Mouse (Mus musculus) hindbrain, embryonic 15.5 days (tissue): ENCODE data around the gene Rpap3. TPM values are rescaled to one million over a fixed set of nuclear protein-coding genes. Genes with fewer than 3 reads are reported as not detected.
"Not testable (repeated sequence)": the region's sequence is repeated elsewhere in the genome, so short reads cannot be mapped to it uniquely, and the experiment has no call there.

ENCODE experiments used
- ATAC-seq: fragments of 200-750 bp; cut with Nextera tagmentation; 2 replicates; pipeline ENCODE4 v1.8.0; 2017; ENCODE audit warnings: low read depth, moderate number of reproducible peaks, moderate TSS enrichment; ENCODE audit not compliant: low FRiP score
- H3K27ac ChIP-seq: fragments of 300-500 bp; sonication (generic); replicated peaks from 2 replicates; pipeline ENCODE4 v1.5.1; 2015; ENCODE audit warnings: mild to moderate bottlenecking, inconsistent platforms
- H3K27me3 ChIP-seq: fragments of 300-500 bp; sonication (generic); 2 replicates; pipeline ENCODE4 v1.6.1; 2015; ENCODE audit warnings: control low read depth, inconsistent platforms
- H3K36me3 ChIP-seq: fragments of 300-500 bp; sonication (generic); 2 replicates; pipeline ENCODE4 v1.6.1; 2015; ENCODE audit warnings: control low read depth, inconsistent platforms
- H3K4me1 ChIP-seq: fragments of 300-500 bp; sonication (generic); replicated peaks from 2 replicates; pipeline ENCODE4 v1.6.1; 2015; ENCODE audit warnings: control low read depth, inconsistent platforms
- H3K4me2 ChIP-seq: fragments of 300-500 bp; sonication (generic); 2 replicates; pipeline ENCODE4 v1.6.1; 2015; ENCODE audit warnings: moderate library complexity, mild to moderate bottlenecking, inconsistent platforms
- H3K4me3 ChIP-seq: fragments of 300-500 bp; sonication (generic); 2 replicates; pipeline ENCODE4 v1.5.1; 2015; ENCODE audit warnings: mild to moderate bottlenecking, inconsistent platforms
- H3K9ac ChIP-seq: fragments of 300-500 bp; sonication (generic); 2 replicates; pipeline ENCODE4 v1.6.1; 2015; ENCODE audit warnings: inconsistent platforms
- H3K9me3 ChIP-seq: fragments of 300-500 bp; sonication (generic); 2 replicates; pipeline ENCODE4 v1.6.1; 2016; ENCODE audit warnings: control low read depth, inconsistent platforms
- WGBS: fragments of 180-500 bp; shearing (Covaris S2); methylation state at CpG from one replicate; pipeline ENCODE4 v1.1.7; 2015; 5-methylcytosine and 5-hydroxymethylcytosine counted together
- polyA plus RNA-seq: library from polyadenylated mRNA; unstranded; fragments of >200 nt; fragmentation: Nextera tagmentation; extraction: Ambion mirVana; gene quantifications from 2 replicates; pipeline ENCODE4 v1.2.1, GENCODE M21; 2015

Rpap3 gene
- polyA plus RNA-seq, 1 experiment from 2014 or later: 34.7 TPM

GRCm38 (mm10) chr15:97677341-97677740 is 28.3 kb downstream of the Rpap3 start:
- no peak overlapping the region for H3K4me3 ChIP-seq
- H3K4me2 ChIP-seq: no peak overlapping the region
- no peak overlapping the region for H3K27ac ChIP-seq
- no peaks in the 10 kb centered on the region for H3K27me3 ChIP-seq
- H3K4me1 ChIP-seq: peaks cover 12% of the 10 kb centered on the region
- H3K36me3 ChIP-seq: peaks cover 65% of the 10 kb centered on the region
- H3K9me3 ChIP-seq: no peaks in the 10 kb centered on the region
- no peak overlapping the region for H3K9ac ChIP-seq
- no peak for ATAC-seq
- WGBS: 95% methylated on average over 3 of the region's 3 CpGs

- H3K4me2 ChIP-seq: no peak overlapping the region
- H3K9ac ChIP-seq: no peak overlapping the region
- H3K27me3 ChIP-seq: no peaks in the 10 kb centered on the region
- H3K36me3 ChIP-seq: peaks cover 53% of the 10 kb centered on the region
- ATAC-seq: no peak
- no peak overlapping the region for H3K4me3 ChIP-seq
- H3K27ac ChIP-seq: no peak overlapping the region
- H3K4me1 ChIP-seq: peaks cover 22% of the 10 kb centered on the region
- 92% methylated on average over 13 of the region's 13 CpGs for WGBS
- H3K9me3 ChIP-seq: no peaks in the 10 kb centered on the region
Measured at GRCm38 (mm10) chr15:97675927-97676326, 29.7 kb downstream of the Rpap3 start.

GRCm38 (mm10) chr15:97674423-97674822 is 31.2 kb downstream of the Rpap3 start:
- H3K4me2 ChIP-seq: no peak overlapping the region
- WGBS: 95% methylated on average over 4 of the region's 4 CpGs
- H3K4me3 ChIP-seq: no peak overlapping the region
- ATAC-seq: no peak
- H3K9me3 ChIP-seq: no peaks in the 10 kb centered on the region
- H3K27ac ChIP-seq: no peak overlapping the region
- H3K27me3 ChIP-seq: no peaks in the 10 kb centered on the region
- peaks cover 18% of the 10 kb centered on the region for H3K4me1 ChIP-seq
- peaks cover 48% of the 10 kb centered on the region for H3K36me3 ChIP-seq
- H3K9ac ChIP-seq: no peak overlapping the region

GRCm38 (mm10) chr15:97673256-97674000 is 32.2 kb downstream of the Rpap3 start:
- H3K4me3 ChIP-seq: no peak overlapping the region
- H3K27me3 ChIP-seq: no peaks in the 10 kb centered on the region
- H3K36me3 ChIP-seq: peaks cover 45% of the 10 kb centered on the region
- H3K4me1 ChIP-seq: peaks cover 18% of the 10 kb centered on the region
- 88% methylated on average over 7 of the region's 7 CpGs for WGBS
- no peak for ATAC-seq
- no peak overlapping the region for H3K4me2 ChIP-seq
- no peaks in the 10 kb centered on the region for H3K9me3 ChIP-seq
- H3K9ac ChIP-seq: no peak overlapping the region
- peak overlapping the region; percentile 86 for H3K27ac ChIP-seq

GRCm38 (mm10) chr15:97672211-97672765 is 33.3 kb downstream of the Rpap3 start:
- H3K27ac ChIP-seq: peak overlapping the region; percentile 86
- no peaks in the 10 kb centered on the region for H3K9me3 ChIP-seq
- H3K36me3 ChIP-seq: peaks cover 34% of the 10 kb centered on the region
- no peak overlapping the region for H3K4me3 ChIP-seq
- no peaks in the 10 kb centered on the region for H3K27me3 ChIP-seq
- 46% methylated on average over 9 of the region's 9 CpGs for WGBS
- ATAC-seq: peak; percentile 90
- H3K4me2 ChIP-seq: peak overlapping the region; percentile 18; the same call in 1 of the 2 replicates
- H3K9ac ChIP-seq: no peak overlapping the region
- peaks cover 18% of the 10 kb centered on the region for H3K4me1 ChIP-seq

- ATAC-seq: no peak
Measured at GRCm38 (mm10) chr15:97670554-97670953, 35.1 kb downstream of the Rpap3 start.

GRCm38 (mm10) chr15:97668158-97668877 is 37.3 kb downstream of the Rpap3 start:
- not testable (repeated sequence) for H3K4me3 ChIP-seq, H3K27me3 ChIP-seq, ATAC-seq, H3K9me3 ChIP-seq, H3K9ac ChIP-seq, H3K4me2 ChIP-seq, H3K36me3 ChIP-seq
- 71% methylated on average over 16 of the region's 17 CpGs for WGBS
- Histone ChIP-seq H3K27ac (0 out of 2 replicates have a peak overlapping the region, but pooled peaks have one; percentile 43), H3K4me1 (peaks cover 18% of the 10 kb centered on the region)

More at GRCm38 (mm10) chr15:97670554-97670953, 35.1 kb downstream of the Rpap3 start:
- Histone ChIP-seq H3K4me1 (peaks cover 18% of the 10 kb centered on the region), H3K4me3 (no peak overlapping the region), H3K9me3 (no peaks in the 10 kb centered on the region), H3K27ac (no peak overlapping the region), H3K36me3 (peaks cover 21% of the 10 kb centered on the region), H3K9ac (no peak overlapping the region), H3K4me2 (no peak overlapping the region), H3K27me3 (no peaks in the 10 kb centered on the region)
- 84% methylated on average over 6 of the region's 6 CpGs for WGBS

GRCm38 (mm10) chr15:97667437-97667836 is 38.2 kb downstream of the Rpap3 start:
- H3K9me3 ChIP-seq: no peaks in the 10 kb centered on the region
- ATAC-seq: no peak
- H3K27ac ChIP-seq: peak overlapping the region; percentile 43; the same call in 1 of the 2 replicates
- H3K4me2 ChIP-seq: no peak overlapping the region
- H3K4me3 ChIP-seq: no peak overlapping the region
- peaks cover 12% of the 10 kb centered on the region for H3K4me1 ChIP-seq
- H3K9ac ChIP-seq: no peak overlapping the region
- no peaks in the 10 kb centered on the region for H3K27me3 ChIP-seq
- WGBS: 27% methylated on average over 7 of the region's 7 CpGs
- H3K36me3 ChIP-seq: no peaks in the 10 kb centered on the region

GRCm38 (mm10) chr15:97666457-97666770 is 39.2 kb downstream of the Rpap3 start:
- Histone ChIP-seq H3K9me3 (no peaks in the 10 kb centered on the region), H3K4me2 (no peak overlapping the region), H3K27ac (no peak overlapping the region), H3K36me3 (no peaks in the 10 kb centered on the region), H3K4me1 (peaks cover 1% of the 10 kb centered on the region), H3K9ac (no peak overlapping the region), H3K4me3 (no peak overlapping the region), H3K27me3 (no peaks in the 10 kb centered on the region)
- no peak for ATAC-seq
- WGBS: 91% methylated on average over 10 of the region's 10 CpGs

GRCm38 (mm10) chr15:97665770-97666456 is 39.7 kb downstream of the Rpap3 start:
- no peaks in the 10 kb centered on the region for H3K9me3 ChIP-seq
- ATAC-seq: no peak
- no peak overlapping the region for H3K4me2 ChIP-seq
- no peaks in the 10 kb centered on the region for H3K27me3 ChIP-seq
- H3K4me3 ChIP-seq: no peak overlapping the region
- H3K9ac ChIP-seq: no peak overlapping the region
- H3K36me3 ChIP-seq: no peaks in the 10 kb centered on the region
- 77% methylated on average over 25 of the region's 25 CpGs for WGBS
- H3K4me1 ChIP-seq: no peaks in the 10 kb centered on the region
- H3K27ac ChIP-seq: no peak overlapping the region

- ATAC-seq: no peak
- Histone ChIP-seq H3K4me2 (no peak overlapping the region), H3K36me3 (no peaks in the 10 kb centered on the region), H3K9ac (no peak overlapping the region), H3K27ac (no peak overlapping the region), H3K9me3 (no peaks in the 10 kb centered on the region), H3K27me3 (no peaks in the 10 kb centered on the region), H3K4me1 (no peaks in the 10 kb centered on the region), H3K4me3 (no peak overlapping the region)
- 62% methylated on average over 16 of the region's 16 CpGs for WGBS
Measured at GRCm38 (mm10) chr15:97664981-97665668, 40.5 kb downstream of the Rpap3 start.
